Mouse (Mus musculus) mouse embryonic stem cell (cell line): ENCODE results near the gene 4930544G11Rik.

Source experiments
- in situ Hi-C, 2 experiments: fragments of 300-500 bp; cut with MboI; formaldehyde crosslinking; loops; 1 replicate in 1 of 2; 3 replicates in 1 of 2; pipeline ENCODE4 v1.14.3; 2019 to 2020; ENCODE audit warnings: low sequenced_read_pairs in 2 of 2, low pct_unique_long_range_greater_than_20kb in 1 of 2, mixed read lengths in 1 of 2; ENCODE audit not compliant: unreplicated experiment in 1 of 2

4930544G11Rik gene

GRCm38 (mm10) chr6:65952309-65952708 is at the start of gene 4930544G11Rik:
Gene 4930544G11Rik, plus strand, starts transcription at chr6:65952609.
- in situ Hi-C loops: no loop called here

- in situ Hi-C loops: no loop called here
Observed at GRCm38 (mm10) chr6:65906657-65907182, 45.7 kb upstream of the 4930544G11Rik start.

- in situ Hi-C loops: no loop called here
Observed at GRCm38 (mm10) chr6:65915421-65915820, 37.0 kb upstream of the 4930544G11Rik start.

- in situ Hi-C loops: no loop called here
Observed at GRCm38 (mm10) chr6:65921703-65922102, 30.7 kb upstream of the 4930544G11Rik start.

- in situ Hi-C loops: no loop called here
Observed at GRCm38 (mm10) chr6:65923501-65924084, 28.8 kb upstream of the 4930544G11Rik start.

GRCm38 (mm10) chr6:65925737-65926333 is 26.6 kb upstream of the 4930544G11Rik start:
- in situ Hi-C loops: no loop called here

- in situ Hi-C loops: no loop called here
Observed at GRCm38 (mm10) chr6:65930523-65930922, 21.9 kb upstream of the 4930544G11Rik start.

- in situ Hi-C loops: no loop called here
Observed at GRCm38 (mm10) chr6:65932776-65933175, 19.6 kb upstream of the 4930544G11Rik start.

GRCm38 (mm10) chr6:65933177-65933576 is 19.2 kb upstream of the 4930544G11Rik start:
- in situ Hi-C loops: no loop called here

GRCm38 (mm10) chr6:65935566-65936281 is 16.7 kb upstream of the 4930544G11Rik start:
- in situ Hi-C loops: no loop called here

- in situ Hi-C loops: no loop called here
Observed at GRCm38 (mm10) chr6:65950492-65950891, 1.9 kb upstream of the 4930544G11Rik start.

GRCm38 (mm10) chr6:65969386-65970111 is 17.1 kb downstream of the 4930544G11Rik start:
- in situ Hi-C loops: no loop called here

- in situ Hi-C loops: no loop called here
Observed at GRCm38 (mm10) chr6:65970410-65970809, 18.0 kb downstream of the 4930544G11Rik start.

- in situ Hi-C loops: no loop called here
Observed at GRCm38 (mm10) chr6:65992081-65992480, 39.7 kb downstream of the 4930544G11Rik start.

GRCm38 (mm10) chr6:65998343-65998742 is 45.9 kb downstream of the 4930544G11Rik start:
- in situ Hi-C loops: no loop called here
